Mouse (Mus musculus) myocyte (in vitro differentiated cells): ENCODE data around the gene Tff3. TPM values are rescaled to one million over a fixed set of nuclear protein-coding genes. Genes with fewer than 3 reads are reported as not detected.

Source experiments
- H3K27me3 ChIP-seq: one replicate; pipeline ENCODE4 v1.6.1; 2011; ENCODE audit not compliant: control insufficient read depth, insufficient read depth, insufficient read length
- H3K36me3 ChIP-seq: one replicate; pipeline ENCODE4 v1.6.1; 2011; ENCODE audit not compliant: control insufficient read depth, insufficient read depth
- H3K4me2 ChIP-seq: one replicate; pipeline ENCODE4 v1.6.1; 2011; ENCODE audit warnings: low read depth, control low read depth
- H3K4me3 ChIP-seq: one replicate; pipeline ENCODE4 v1.5.1; 2011; ENCODE audit warnings: mild to moderate bottlenecking, control low read depth, moderate library complexity
- H3K79me2 ChIP-seq: one replicate; pipeline ENCODE4 v1.6.1; 2011; ENCODE audit not compliant: control insufficient read depth, insufficient read depth
- H3ac ChIP-seq: one replicate; pipeline ENCODE4 v1.6.1; 2011; ENCODE audit not compliant: control insufficient read depth, insufficient read length
- CEBPB ChIP-seq: IDR thresholded peaks from 2 replicates; pipeline ENCODE4 v1.6.1; 2011; ENCODE audit warnings: mild to moderate bottlenecking, moderate library complexity; ENCODE audit not compliant: poor library complexity, insufficient read depth, severe bottlenecking
- E2F4 ChIP-seq: IDR thresholded peaks from one replicate; pipeline ENCODE4 v1.6.1; 2011; ENCODE audit warnings: mild to moderate bottlenecking, control low read depth, moderate library complexity; ENCODE audit not compliant: insufficient read depth
- MAX ChIP-seq: IDR thresholded peaks from one replicate; pipeline ENCODE4 v1.6.1; 2011; ENCODE audit warnings: low read depth, mild to moderate bottlenecking, control low read depth
- MYOD1 ChIP-seq, 3 experiments: IDR thresholded peaks; one replicate each; pipeline ENCODE4 v1.6.1; 2011; ENCODE audit warnings: control low read depth in 2 of 3, low read depth in 2 of 3, mild to moderate bottlenecking in 2 of 3, moderate library complexity in 1 of 3; ENCODE audit not compliant: insufficient read length in 2 of 3, control insufficient read depth in 1 of 3
- MYOG ChIP-seq, 3 experiments: IDR thresholded peaks; one replicate each; pipeline ENCODE4 v1.6.1; 2011; ENCODE audit warnings: control low read depth in 2 of 3, low read depth in 2 of 3, mild to moderate bottlenecking in 2 of 3; ENCODE audit not compliant: insufficient read length in 2 of 3, control insufficient read depth in 1 of 3, insufficient read depth in 1 of 3
- POLR2A ChIP-seq: IDR thresholded peaks from one replicate; pipeline ENCODE4 v1.6.1; 2011; ENCODE audit warnings: low read depth, mild to moderate bottlenecking, control low read depth, moderate library complexity; ENCODE audit not compliant: insufficient read length
- POLR2AphosphoS2 ChIP-seq: IDR thresholded peaks from one replicate; pipeline ENCODE4 v1.6.1; 2011; ENCODE audit warnings: low read depth, control low read depth; ENCODE audit not compliant: insufficient read length
- REST ChIP-seq: IDR thresholded peaks from one replicate; pipeline ENCODE4 v1.6.1; 2011; ENCODE audit warnings: mild to moderate bottlenecking, control low read depth, moderate library complexity; ENCODE audit not compliant: insufficient read depth, insufficient read length
- SRF ChIP-seq: IDR thresholded peaks from one replicate; pipeline ENCODE4 v1.6.1; 2011; ENCODE audit warnings: low read depth; ENCODE audit not compliant: control insufficient read depth, insufficient read length
- TCF12 ChIP-seq: IDR thresholded peaks from one replicate; pipeline ENCODE4 v1.6.1; 2011; ENCODE audit warnings: mild to moderate bottlenecking, control low read depth; ENCODE audit not compliant: poor library complexity, insufficient read depth, severe bottlenecking
- TCF3 ChIP-seq: IDR thresholded peaks from one replicate; pipeline ENCODE4 v1.6.1; 2011; ENCODE audit warnings: low read depth, control low read depth; ENCODE audit not compliant: insufficient read length
- USF1 ChIP-seq: IDR thresholded peaks from one replicate; pipeline ENCODE4 v1.6.1; 2011; ENCODE audit warnings: low read depth, mild to moderate bottlenecking, control low read depth, moderate library complexity
- polyA plus RNA-seq: library from polyadenylated mRNA; unstranded; fragments of >200 nt; fragmentation: generic; extraction: Trizol; gene quantifications from one replicate; pipeline ENCODE4 v1.2.1, GENCODE M21; 2012; ENCODE audit warnings: missing spikeins

Gene Tff3
- polyA plus RNA-seq, 1 experiment = not detected

- Histone ChIP-seq H3K36me3 (no peaks in the 10 kb centered on the region), H3K79me2 (no peaks in the 10 kb centered on the region), H3K4me2 (no peak overlapping the region), H3K4me3 (no peak overlapping the region), H3ac (no peak overlapping the region), H3K27me3 (no peaks in the 10 kb centered on the region)
- TF ChIP-seq POLR2AphosphoS2 (no peak), MYOG (IDR thresholded peaks at IDR 0.05; ENCODE audit: control insufficient read depth in 1 of 3, insufficient read depth in 1 of 3, insufficient read length in 2 of 3, low read depth in 2 of 3) (no peak), MAX (no peak), TCF12 (no peak), MYOD1 (IDR thresholded peaks at IDR 0.05; ENCODE audit: control insufficient read depth in 1 of 3, insufficient read length in 2 of 3, low read depth in 2 of 3) (no peak), SRF (no peak), USF1 (no peak), CEBPB (no peak), TCF3 (no peak), REST (no peak), E2F4 (no peak), POLR2A (no peak)
Observed at GRCm38 (mm10) chr17:31138398-31138797, 9.0 kb upstream of the Tff3 start.

- Histone ChIP-seq H3K79me2 (no peaks in the 10 kb centered on the region), H3K27me3 (no peaks in the 10 kb centered on the region), H3ac (no peak overlapping the region), H3K4me3 (no peak overlapping the region), H3K4me2 (no peak overlapping the region), H3K36me3 (no peaks in the 10 kb centered on the region)
- TF ChIP-seq TCF12 (no peak), CEBPB (no peak), USF1 (no peak), MAX (no peak)
Observed at GRCm38 (mm10) chr17:31136821-31137220, 7.4 kb upstream of the Tff3 start.

- H3K4me2 ChIP-seq = no peak overlapping the region
- H3K79me2 ChIP-seq = no peaks in the 10 kb centered on the region
- H3K4me3 ChIP-seq = no peak overlapping the region
- H3ac ChIP-seq = no peak overlapping the region
- H3K27me3 ChIP-seq = no peaks in the 10 kb centered on the region
- no peaks in the 10 kb centered on the region for H3K36me3 ChIP-seq
- TF ChIP-seq TCF12 (no peak), POLR2AphosphoS2 (no peak), SRF (no peak), MYOG (IDR thresholded peaks at IDR 0.05; ENCODE audit: control insufficient read depth in 1 of 3, insufficient read depth in 1 of 3, insufficient read length in 2 of 3, low read depth in 2 of 3) (no peak), REST (no peak), E2F4 (no peak), TCF3 (no peak), MAX (no peak), MYOD1 (IDR thresholded peaks at IDR 0.05; ENCODE audit: control insufficient read depth in 1 of 3, insufficient read length in 2 of 3, low read depth in 2 of 3) (no peak), POLR2A (no peak), USF1 (no peak), CEBPB (no peak)
Observed at GRCm38 (mm10) chr17:31136291-31136690, 6.8 kb upstream of the Tff3 start.

GRCm38 (mm10) chr17:31134913-31135312 lies 5.5 kb upstream of the Tff3 start:
- Histone ChIP-seq H3K27me3 (no peaks in the 10 kb centered on the region), H3K36me3 (no peaks in the 10 kb centered on the region), H3K79me2 (no peaks in the 10 kb centered on the region), H3K4me2 (no peak overlapping the region), H3ac (no peak overlapping the region), H3K4me3 (no peak overlapping the region)
- TF ChIP-seq E2F4 = no peak
- TF ChIP-seq MYOG (IDR thresholded peaks at IDR 0.05; ENCODE audit: control insufficient read depth in 1 of 3, insufficient read depth in 1 of 3, insufficient read length in 2 of 3, low read depth in 2 of 3) = no peak
- TF ChIP-seq REST = no peak

- no peaks in the 10 kb centered on the region for H3K79me2 ChIP-seq
- no peak overlapping the region for H3K4me2 ChIP-seq
- H3ac ChIP-seq = no peak overlapping the region
- no peaks in the 10 kb centered on the region for H3K27me3 ChIP-seq
- TF ChIP-seq POLR2A (no peak), POLR2AphosphoS2 (no peak), TCF12 (no peak)
- no peaks in the 10 kb centered on the region for H3K36me3 ChIP-seq
- no peak overlapping the region for H3K4me3 ChIP-seq
Observed at GRCm38 (mm10) chr17:31133776-31134175, 4.3 kb upstream of the Tff3 start.

- no peaks in the 10 kb centered on the region for H3K27me3 ChIP-seq
- no peaks in the 10 kb centered on the region for H3K79me2 ChIP-seq
- no peak overlapping the region for H3K4me3 ChIP-seq
- H3K4me2 ChIP-seq = no peak overlapping the region
- TF ChIP-seq MYOD1 (IDR thresholded peaks at IDR 0.05; ENCODE audit: control insufficient read depth in 1 of 3, insufficient read length in 2 of 3, low read depth in 2 of 3) = peak in 2 of 3 experiments; percentile 18 to 57
- no peak for TF ChIP-seq TCF3
- TF ChIP-seq SRF = no peak
- TF ChIP-seq MAX = no peak
- TF ChIP-seq E2F4 = no peak
- no peak for TF ChIP-seq POLR2A
- TF ChIP-seq CEBPB = no peak
- TF ChIP-seq POLR2AphosphoS2 = no peak
- no peak for TF ChIP-seq TCF12
- no peak for TF ChIP-seq REST
- no peak for TF ChIP-seq USF1
- TF ChIP-seq MYOG (IDR thresholded peaks at IDR 0.05; ENCODE audit: control insufficient read depth in 1 of 3, insufficient read depth in 1 of 3, insufficient read length in 2 of 3, low read depth in 2 of 3) = peak in 1 of 3 experiments; percentile 17
- no peak overlapping the region for H3ac ChIP-seq
- no peaks in the 10 kb centered on the region for H3K36me3 ChIP-seq
Observed at GRCm38 (mm10) chr17:31131269-31131821, 1.9 kb upstream of the Tff3 start.
